Mouse (Mus musculus) cerebellum, postnatal 14 days (tissue): ENCODE measurements around the gene Shank3.

Experiments
- DNase-seq, 2 experiments: peaks; one replicate each; pipeline ENCODE4 v3.0.0; 2021; ENCODE audit warnings: mixed read lengths in 2 of 2

Gene Shank3

DNA sequence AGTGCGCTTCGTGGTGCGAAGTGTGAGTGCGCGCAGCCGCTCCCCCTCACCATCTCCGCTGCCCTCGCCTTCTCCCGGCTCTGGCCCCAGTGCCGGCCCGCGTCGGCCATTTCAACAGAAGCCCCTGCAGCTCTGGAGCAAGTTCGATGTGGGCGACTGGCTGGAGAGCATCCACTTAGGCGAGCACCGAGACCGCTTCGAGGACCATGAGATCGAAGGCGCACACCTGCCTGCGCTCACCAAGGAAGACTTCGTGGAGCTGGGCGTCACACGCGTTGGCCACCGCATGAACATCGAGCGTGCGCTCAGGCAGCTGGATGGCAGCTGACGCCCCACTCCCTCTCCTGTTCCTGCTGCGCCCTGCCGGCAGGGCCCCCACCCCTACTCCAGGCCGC lies 58.6 kb downstream of the Shank3 start:
- no peak for DNase-seq

DNA sequence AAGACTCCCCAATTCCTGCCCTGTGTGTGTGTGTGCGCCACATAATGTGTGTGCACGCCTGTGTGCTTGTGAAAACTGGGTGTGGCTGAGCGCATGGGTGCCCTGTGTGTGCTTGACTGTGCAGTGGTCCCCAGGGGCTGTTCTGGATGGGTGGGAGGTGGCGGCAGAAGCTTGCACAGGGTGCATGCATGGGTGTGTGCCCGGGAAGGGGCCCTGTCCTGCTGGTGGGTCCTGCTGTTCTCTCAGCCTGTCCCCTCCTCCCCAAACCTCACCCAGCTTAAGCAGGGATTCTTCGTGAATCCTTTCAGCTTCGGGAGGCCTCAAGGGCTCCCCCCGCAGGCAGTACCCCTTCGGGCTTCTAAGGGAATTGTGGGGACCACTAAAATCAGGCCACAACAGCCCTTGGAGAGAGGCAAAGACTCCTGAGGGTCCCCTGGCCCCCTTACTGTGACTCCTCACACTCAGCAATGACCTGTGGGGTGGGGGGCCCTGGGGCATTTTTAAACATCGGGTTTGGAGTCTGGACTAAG lies 59.8 kb downstream of the Shank3 start:
- no peak for DNase-seq

DNA sequence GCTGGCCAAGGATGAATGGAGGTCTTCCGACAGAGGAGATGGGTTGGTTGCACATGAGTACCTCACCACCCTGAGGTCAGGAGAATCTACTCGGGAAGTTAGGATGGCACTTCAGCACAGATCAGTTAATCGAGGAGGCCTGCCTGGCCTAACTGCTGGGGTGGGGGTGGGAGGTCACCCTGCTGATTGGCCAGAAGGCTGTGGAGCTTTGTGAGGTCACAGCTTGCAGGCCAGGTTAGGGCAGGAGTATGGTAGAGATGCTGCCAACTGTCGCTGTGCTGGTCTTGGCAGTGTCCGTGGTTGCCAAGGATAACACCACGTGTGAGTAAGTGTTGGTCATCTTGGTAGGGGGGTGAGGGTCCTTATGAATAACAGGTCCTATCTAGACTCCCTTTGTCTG lies 68.7 kb downstream of the Shank3 start, which contains the start of gene Acr:
Gene Acr (plus strand): TSS at position 213 of the 400 bp plus-strand sequence.
- no peak for DNase-seq

DNA sequence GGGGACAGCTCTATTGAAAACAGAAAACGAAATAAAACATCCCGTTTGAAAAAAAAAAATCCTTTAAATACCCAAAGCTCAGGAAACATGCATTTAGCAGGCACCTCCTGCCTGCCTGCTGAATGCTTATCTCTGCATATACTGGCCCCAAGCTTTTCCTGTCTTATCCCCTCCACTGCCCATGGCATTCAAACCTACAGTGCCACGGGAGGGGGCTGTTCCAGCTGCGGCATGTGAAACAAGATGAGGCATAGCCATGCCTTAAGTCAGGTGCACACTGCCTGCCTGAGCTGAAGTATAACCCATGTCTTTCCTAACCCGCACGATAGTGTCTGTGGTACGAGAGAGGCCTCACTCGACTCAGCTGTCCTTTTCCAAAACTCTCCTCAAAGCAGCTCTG lies 72.7 kb downstream of the Shank3 start:
- no peak for DNase-seq

DNA sequence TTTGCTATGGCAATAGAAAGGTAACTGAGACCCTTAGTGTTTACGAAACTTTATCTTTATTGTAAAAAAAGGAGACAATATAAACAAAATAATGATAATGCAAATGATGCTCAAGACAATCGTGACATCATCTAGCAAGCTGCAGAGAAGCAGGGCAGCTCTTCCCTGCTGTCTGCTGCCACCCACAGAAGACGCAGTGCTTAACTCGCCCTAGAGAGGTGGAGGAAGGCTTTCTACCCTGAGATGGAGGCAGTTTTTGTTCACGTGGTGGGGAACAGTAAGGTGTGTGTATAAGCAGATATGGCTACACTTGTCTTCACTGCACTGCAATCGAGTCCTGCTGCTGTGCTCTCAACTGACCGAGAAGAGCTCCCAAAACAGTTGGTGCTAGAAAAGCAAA lies 83.1 kb downstream of the Shank3 start:
- DNase-seq = no peak

DNA sequence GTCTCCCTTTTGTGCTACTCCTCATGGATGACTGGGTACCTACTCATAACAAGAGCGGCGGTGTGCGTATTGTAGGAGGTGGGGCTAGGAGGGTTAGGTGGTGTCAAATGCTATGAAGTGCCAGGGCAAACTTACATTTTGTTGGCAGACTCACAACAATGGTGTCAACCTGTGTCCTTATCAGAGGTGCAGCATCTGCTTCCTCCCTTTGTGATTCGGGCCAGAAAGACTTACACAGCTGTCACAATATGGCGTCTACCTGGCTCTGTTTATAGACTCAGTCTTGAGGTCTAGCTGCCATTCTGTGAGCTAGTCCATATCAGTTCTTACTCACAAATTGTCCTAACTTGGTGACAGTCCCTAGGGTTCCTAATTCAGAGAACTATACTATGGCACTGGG lies 85.7 kb downstream of the Shank3 start:
- DNase-seq = no peak

DNA sequence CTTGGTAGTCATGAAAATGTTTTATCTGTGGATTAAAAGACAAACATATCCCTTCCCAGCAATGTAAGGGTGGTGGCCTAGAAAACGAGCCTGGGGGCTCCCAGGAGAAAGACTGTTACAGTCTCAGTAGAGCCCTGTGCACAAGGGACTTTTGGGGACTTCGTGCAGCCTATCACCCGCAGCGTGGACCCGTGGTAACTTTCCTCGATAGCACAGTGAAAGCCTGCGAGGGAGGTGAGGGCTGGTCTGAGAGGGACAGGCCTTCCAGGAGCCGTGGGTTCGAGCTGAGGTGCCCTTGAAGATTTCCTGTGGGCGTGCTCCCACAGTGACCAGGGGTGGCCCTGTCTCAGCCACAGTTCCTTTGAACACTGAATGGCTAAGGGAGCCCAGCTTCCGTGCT lies 86.2 kb downstream of the Shank3 start:
- DNase-seq = no peak

DNA sequence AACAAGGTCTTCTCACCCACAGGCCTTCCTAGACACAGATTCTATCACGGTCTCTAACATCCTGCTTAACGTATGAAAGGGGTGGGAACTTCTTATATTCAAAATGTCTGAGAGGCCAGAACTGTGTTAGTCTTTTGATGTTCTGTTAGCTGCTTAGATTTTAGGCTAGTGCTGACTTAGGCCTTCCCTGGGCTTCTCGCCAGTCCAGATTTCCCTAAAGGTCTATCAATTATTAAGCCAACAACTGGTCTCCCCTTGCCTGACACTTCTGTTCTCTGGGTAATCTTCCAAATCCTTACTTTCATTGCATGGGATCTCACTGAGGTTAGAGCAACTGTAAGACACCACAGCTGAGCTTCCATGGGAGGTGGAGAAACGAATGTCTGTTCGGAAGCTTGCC lies 89.7 kb downstream of the Shank3 start:
- no peak for DNase-seq

DNA sequence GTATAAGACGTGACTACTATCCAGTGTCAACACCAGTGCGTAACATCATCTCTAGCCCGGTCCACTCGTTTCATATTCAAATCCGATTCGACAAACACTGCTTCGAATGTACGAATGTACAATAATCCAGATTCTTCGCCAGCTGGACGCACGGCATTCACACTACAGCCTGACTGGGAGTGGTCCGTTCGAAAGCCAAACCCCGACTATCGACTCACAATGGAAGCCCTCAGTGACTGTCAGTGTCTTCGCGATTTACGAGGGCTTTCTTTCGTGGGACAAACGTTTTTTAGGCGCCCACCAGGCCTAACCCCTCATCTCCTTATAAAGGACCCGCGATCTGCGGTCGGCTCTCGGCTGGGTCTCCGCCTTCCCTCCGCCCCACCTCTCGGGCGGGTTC lies 91.9 kb downstream of the Shank3 start:
- peak in 1 of 2 experiments; percentile 21 for DNase-seq

DNA sequence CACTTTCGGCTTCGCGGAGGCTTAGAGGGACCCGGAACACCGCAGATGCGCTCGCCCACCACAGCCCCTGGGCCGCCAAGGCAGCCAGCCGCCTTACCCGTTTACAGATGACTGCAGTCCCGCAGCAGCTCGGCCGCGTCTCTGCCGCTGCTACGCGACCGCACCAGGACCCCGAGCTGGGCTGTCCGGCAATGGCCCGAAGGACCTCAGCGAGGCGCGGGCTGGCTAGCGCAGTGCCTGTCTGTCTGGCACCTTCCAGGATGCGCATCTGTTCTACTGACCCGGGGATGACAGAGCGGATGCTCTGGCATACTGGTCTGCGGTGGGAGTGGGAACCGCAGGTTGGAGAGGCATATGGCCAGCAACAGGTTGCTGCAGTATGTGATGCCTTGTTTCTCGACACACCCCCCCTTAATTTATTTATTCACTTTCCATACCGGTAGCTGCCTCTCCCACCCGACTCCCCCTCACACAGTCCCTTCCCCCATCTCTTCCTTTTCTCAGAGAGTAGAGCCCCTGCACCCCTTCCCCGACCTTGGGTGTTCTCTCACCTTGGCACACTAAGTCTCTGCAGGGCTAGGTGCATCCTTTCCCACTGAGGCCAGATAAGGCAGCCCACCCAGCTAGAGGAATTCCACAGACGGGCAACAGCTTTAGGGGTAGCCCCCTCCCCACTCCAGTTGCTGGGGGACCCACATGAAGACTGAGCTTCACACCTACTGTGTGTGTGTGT lies 92.5 kb downstream of the Shank3 start, which contains the start of gene Rabl2:
Gene Rabl2 (minus strand): TSS at position 201 of the 733 bp plus-strand sequence.
- peak; percentile 87 for DNase-seq

DNA sequence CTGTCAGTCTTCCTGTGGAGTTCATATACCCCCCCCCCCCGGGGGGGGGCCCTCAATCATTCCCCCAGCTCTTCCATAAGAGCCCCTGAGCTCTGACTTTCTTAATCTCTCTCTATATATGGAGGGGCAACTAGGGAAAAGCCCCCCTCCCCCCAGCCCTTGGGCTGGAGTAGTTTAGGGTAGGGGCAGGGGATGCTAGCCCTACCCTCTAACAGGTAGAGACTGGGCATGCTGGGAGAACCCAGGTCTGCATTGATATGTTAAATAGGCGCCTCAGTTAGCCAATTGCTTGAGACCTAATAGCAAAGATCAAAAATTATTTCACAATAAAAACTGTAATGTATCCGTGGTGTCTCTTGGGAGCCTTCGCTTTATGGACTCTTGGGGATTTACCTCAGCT lies 93.1 kb downstream of the Shank3 start:
- DNase-seq = peak in 1 of 2 experiments; percentile 27

DNA sequence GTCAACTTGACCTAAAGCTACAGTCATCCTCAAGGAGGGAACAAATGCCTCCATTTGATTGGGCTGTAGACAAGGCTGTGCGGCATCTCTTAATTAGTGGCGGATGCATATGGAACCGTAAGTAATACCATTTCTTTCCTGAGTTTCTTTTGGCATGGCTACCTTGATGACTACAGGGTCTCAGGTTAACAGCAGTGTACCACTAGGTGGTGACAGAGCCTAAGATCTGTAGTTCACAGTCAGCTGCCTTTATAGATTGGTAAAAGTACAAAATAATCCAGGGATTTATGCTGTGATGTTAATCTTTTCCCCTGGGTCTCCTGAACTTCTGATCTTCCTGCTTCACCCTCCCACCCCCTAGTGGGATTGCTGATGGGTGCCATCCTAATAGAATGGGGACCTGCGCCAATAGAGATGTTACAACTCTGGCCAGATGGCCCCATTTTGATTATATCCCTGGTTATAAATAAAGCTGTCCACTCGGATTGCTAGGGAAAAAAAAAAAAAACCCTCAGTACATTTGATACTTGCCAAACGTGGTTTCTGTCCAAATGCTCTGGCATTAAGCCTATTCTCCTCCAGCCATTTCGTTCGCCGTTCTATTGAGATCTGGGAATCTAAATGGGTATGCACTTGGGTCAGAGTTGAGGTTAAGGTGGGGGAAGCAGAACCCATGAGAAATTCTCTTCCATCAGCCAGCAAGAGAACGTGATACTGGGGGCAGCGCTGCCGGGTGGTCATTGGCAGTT lies 106.6 kb downstream of the Shank3 start:
- DNase-seq = peak; percentile 37 to 43

DNA sequence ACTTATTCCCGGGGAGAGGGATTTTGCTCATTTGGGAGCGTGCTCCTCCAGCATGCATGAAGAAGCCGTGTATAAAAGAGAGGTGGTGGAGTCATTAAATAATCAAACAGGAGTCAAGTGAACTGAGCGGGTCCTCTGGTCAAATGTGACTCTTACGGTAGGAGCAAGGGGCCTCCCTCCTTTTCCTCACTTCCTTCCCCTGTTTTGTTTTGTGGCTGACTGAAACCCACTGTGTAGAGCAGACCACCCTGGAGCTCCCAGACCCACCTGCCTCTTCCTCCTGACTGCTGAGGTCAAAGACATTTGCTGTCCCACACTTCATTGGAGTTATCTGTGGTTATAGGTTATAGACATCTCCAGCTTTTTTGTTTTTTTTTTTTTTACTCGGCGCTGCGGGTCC lies 108.1 kb downstream of the Shank3 start:
- no peak for DNase-seq

DNA sequence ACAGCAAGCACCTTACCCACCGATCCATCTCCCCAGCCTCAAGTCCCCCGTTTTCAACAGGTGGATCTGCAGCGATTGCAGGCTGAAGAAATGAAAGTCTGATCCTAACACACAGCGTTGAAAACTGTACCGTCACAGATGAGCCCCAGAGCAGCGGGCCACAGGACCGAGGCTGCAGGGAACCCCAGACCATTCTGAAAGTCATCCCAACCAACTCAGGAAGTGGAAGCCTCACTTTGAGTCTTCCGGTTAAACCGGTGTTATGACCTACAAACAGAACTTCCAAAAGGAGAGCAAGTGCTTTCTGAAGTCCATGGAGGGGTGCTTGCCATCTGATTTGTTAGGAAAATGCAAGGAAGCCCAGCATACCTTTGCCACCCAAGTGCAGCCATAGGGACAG lies 108.5 kb downstream of the Shank3 start:
- DNase-seq = no peak
